8 mouse cellular contexts compared by ENCODE assay signal in genomic region chr10:4431746-4432122, GRCm38 (mm10). TPM values are rescaled to one million over a fixed set of nuclear protein-coding genes. Genes with fewer than 3 reads are reported as not detected.
A peak's percentile ranks its signal among the peaks of the same experiment; 100 is the strongest.
DNase-seq lines count a peak whose midpoint lies in the region; ATAC-seq and TF ChIP-seq lines count a peak whose summit lies in the region.

No protein-coding gene starts in this region.

- TF ChIP-seq CTCF in spleen, adult 2 months (IDR thresholded peaks at IDR 0.05; ENCODE audit: extremely low read depth, insufficient read depth, insufficient read length, insufficient replicate concordance) = no peak
- no peak for TF ChIP-seq CTCF in stomach, postnatal 0 days (IDR thresholded peaks at IDR 0.05; ENCODE audit: low read depth)

- H3K4me1 ChIP-seq in spleen, adult 2 months (ENCODE audit: control insufficient read depth, insufficient read depth, insufficient read length) = peaks cover 9% of the 10 kb centered on the region; the same call in 1 of the 2 replicates
- H3K4me1 ChIP-seq in limb, embryonic 14.5 days (ENCODE audit: control insufficient read depth, insufficient read depth, low read length) = peaks cover 10% of the 10 kb centered on the region
- no peaks in the 10 kb centered on the region for H3K4me1 ChIP-seq in stomach, postnatal 0 days (replicated peaks; ENCODE audit: control insufficient read depth, insufficient read depth)

- peak; percentile 18 for ATAC-seq in frontal cortex, adult (ENCODE audit: low TSS enrichment)
- ATAC-seq in limb, embryonic 14.5 days (ENCODE audit: low FRiP score, low read depth) = 0 out of 2 replicates have a peak, but pooled peaks have one; percentile 1
- no peak; the same call in 1 of the 2 replicates for ATAC-seq in stomach, postnatal 0 days (ENCODE audit: low FRiP score, low TSS enrichment)
- no peak for ATAC-seq in activated CD4-positive, CD25-positive, alpha-beta regulatory T cell, adult 4 months
- ATAC-seq in megakaryocyte-erythroid progenitor cell, adult 5-6 weeks (replicated peaks; ENCODE audit: low FRiP score, low TSS enrichment, poor library complexity, severe bottlenecking) = no peak

- H3K9me3 ChIP-seq in limb, embryonic 14.5 days (ENCODE audit: control insufficient read depth, low read length) = no peaks in the 10 kb centered on the region
- H3K9me3 ChIP-seq in stomach, postnatal 0 days (ENCODE audit: control insufficient read depth, low read length) = no peaks in the 10 kb centered on the region

- TF ChIP-seq POLR2A in spleen, adult 2 months (IDR thresholded peaks at IDR 0.05; ENCODE audit: low read depth, low read length) = no peak
- no peak for TF ChIP-seq POLR2A in limb, embryonic 14.5 days (IDR thresholded peaks at IDR 0.05; ENCODE audit: borderline replicate concordance, extremely low read depth, insufficient read depth, insufficient read length)

- H3K4me3 ChIP-seq in spleen, adult 2 months (ENCODE audit: extremely low read depth, insufficient read depth, insufficient read length) = peak overlapping the region; percentile 65
- H3K4me3 ChIP-seq in limb, embryonic 14.5 days (replicated peaks; ENCODE audit: low read length) = peak overlapping the region; percentile 63
- H3K4me3 ChIP-seq in stomach, postnatal 0 days (ENCODE audit: low read depth, low read length) = peak overlapping the region; percentile 69

- H3K9ac ChIP-seq in limb, embryonic 14.5 days (ENCODE audit: low read depth, low read length, severe bottlenecking) = peak overlapping the region; percentile 72
- H3K9ac ChIP-seq in stomach, postnatal 0 days (ENCODE audit: low read length) = peak overlapping the region; percentile 65

- TF ChIP-seq EP300 in stomach, postnatal 0 days (optimal IDR thresholded peaks at IDR 0.05) = no peak

- peak overlapping the region; percentile 71 for H3K27ac ChIP-seq in spleen, adult 2 months (ENCODE audit: insufficient read depth, low read length)
- 0 out of 2 replicates have a peak overlapping the region, but pooled peaks have one; percentile 43 for H3K27ac ChIP-seq in limb, embryonic 14.5 days (replicated peaks; ENCODE audit: low read depth, low read length)
- peak overlapping the region; percentile 70 for H3K27ac ChIP-seq in stomach, postnatal 0 days (replicated peaks)

- no peak for DNase-seq in frontal cortex, postnatal 14 days (ENCODE audit: low spot score in 2 of 2)
- DNase-seq in spleen, adult 2 months (ENCODE audit: low read depth in 1 of 2, low spot score in 2 of 2) = no peak
- no peak for DNase-seq in spleen, adult 12 weeks (ENCODE audit: low spot score)
- DNase-seq in limb, embryonic 14.5 days (ENCODE audit: low spot score) = no peak
- DNase-seq in stomach, postnatal 0 days (ENCODE audit: low spot score) = no peak

- WGBS in spleen, adult 2 months = 8% methylated on average over 5 of the region's 5 CpGs
- WGBS in limb, embryonic 14.5 days = 13% methylated on average over 5 of the region's 5 CpGs
- WGBS in stomach, postnatal 0 days = 8% methylated on average over 5 of the region's 5 CpGs

- peaks cover 3% of the 10 kb centered on the region for H3K36me3 ChIP-seq in spleen, adult 2 months (ENCODE audit: control insufficient read depth, insufficient read depth, low read length)
- H3K36me3 ChIP-seq in limb, embryonic 14.5 days (ENCODE audit: control insufficient read depth, insufficient read depth, low read length) = peaks cover 32% of the 10 kb centered on the region
- H3K36me3 ChIP-seq in stomach, postnatal 0 days (ENCODE audit: control insufficient read depth, insufficient read depth, low read length) = peaks cover 3% of the 10 kb centered on the region; the same call in 1 of the 2 replicates

- H3K4me2 ChIP-seq in limb, embryonic 14.5 days (replicated peaks; ENCODE audit: low read depth, low read length, severe bottlenecking) = peak overlapping the region; percentile 75
- peak overlapping the region; percentile 77 for H3K4me2 ChIP-seq in stomach, postnatal 0 days (replicated peaks; ENCODE audit: low read depth)

- no peaks in the 10 kb centered on the region for H3K27me3 ChIP-seq in spleen, adult 2 months (ENCODE audit: control insufficient read depth, insufficient read depth, low read length)
- no peaks in the 10 kb centered on the region for H3K27me3 ChIP-seq in limb, embryonic 14.5 days (ENCODE audit: control insufficient read depth, insufficient read depth, low read length)
- H3K27me3 ChIP-seq in stomach, postnatal 0 days (ENCODE audit: control insufficient read depth, insufficient read depth, low read length) = no peaks in the 10 kb centered on the region

RNA-seq across cellular contexts. Expression of gene Rmnd1, which starts 0.5 kb away (rescaled TPM):
- 19.0 and 20.4 TPM in 2 replicates for polyA plus RNA-seq in spleen, adult 2 months (2012; rRNA removed)
- 63.4 and 64.0 TPM in 2 replicates for polyA plus RNA-seq in limb, embryonic 14.5 days (2012; rRNA removed)
- 46.3 and 53.8 TPM in 2 replicates for polyA plus RNA-seq in limb, embryonic 14.5 days (2014; fragmentation: Nextera tagmentation; extraction: Ambion mirVana)
- 16.6 and 19.3 TPM in 2 replicates for polyA plus RNA-seq in stomach, postnatal 0 days (2015; fragmentation: Nextera tagmentation; extraction: Ambion mirVana)
- 10 to 100 TPM; 34.0 to 47.7 TPM for polyA plus RNA-seq in activated CD4-positive, CD25-positive, alpha-beta regulatory T cell, adult 4 months (2017; shearing (Covaris generic))
- 65.2 and 101 TPM in 2 replicates for total RNA-seq in megakaryocyte-erythroid progenitor cell, adult 5-6 weeks (2014; fragmentation: Nextera tagmentation)
- 40.5 and 66.1 TPM in 2 replicates for total RNA-seq in megakaryocyte-erythroid progenitor cell, adult 5-6 weeks (2017)

RNA-seq across cellular contexts. Expression of gene Armt1, which starts 0.5 kb away (rescaled TPM):
- polyA plus RNA-seq in spleen, adult 2 months (2012; rRNA removed) = 7.5 and 8.4 TPM in 2 replicates
- 21.9 and 22.0 TPM in 2 replicates for polyA plus RNA-seq in limb, embryonic 14.5 days (2012; rRNA removed)
- 17.3 and 18.1 TPM in 2 replicates for polyA plus RNA-seq in limb, embryonic 14.5 days (2014; fragmentation: Nextera tagmentation; extraction: Ambion mirVana)
- 7.5 and 8.1 TPM in 2 replicates for polyA plus RNA-seq in stomach, postnatal 0 days (2015; fragmentation: Nextera tagmentation; extraction: Ambion mirVana)
- polyA plus RNA-seq in activated CD4-positive, CD25-positive, alpha-beta regulatory T cell, adult 4 months (2017; shearing (Covaris generic)) = 10 to 100 TPM; 30.8 to 39.0 TPM
- total RNA-seq in megakaryocyte-erythroid progenitor cell, adult 5-6 weeks (2014; fragmentation: Nextera tagmentation) = 40.4 and 50.3 TPM in 2 replicates
- 28.8 and 44.3 TPM in 2 replicates for total RNA-seq in megakaryocyte-erythroid progenitor cell, adult 5-6 weeks (2017)

RNA-seq across cellular contexts. Expression of gene Zbtb2, which starts 43.8 kb away (rescaled TPM):
- 10.3 and 10.9 TPM in 2 replicates for polyA plus RNA-seq in spleen, adult 2 months (2012; rRNA removed)
- 12.5 and 14.0 TPM in 2 replicates for polyA plus RNA-seq in limb, embryonic 14.5 days (2012; rRNA removed)
- 13.7 and 15.4 TPM in 2 replicates for polyA plus RNA-seq in limb, embryonic 14.5 days (2014; fragmentation: Nextera tagmentation; extraction: Ambion mirVana)
- 5.3 and 5.8 TPM in 2 replicates for polyA plus RNA-seq in stomach, postnatal 0 days (2015; fragmentation: Nextera tagmentation; extraction: Ambion mirVana)
- polyA plus RNA-seq in activated CD4-positive, CD25-positive, alpha-beta regulatory T cell, adult 4 months (2017; shearing (Covaris generic)) = 10 to 100 TPM in 1 of 2 experiments, 1 to 10 TPM in 1; 9.9 to 11.3 TPM
- total RNA-seq in megakaryocyte-erythroid progenitor cell, adult 5-6 weeks (2014; fragmentation: Nextera tagmentation) = 7.4 and 7.5 TPM in 2 replicates
- 7.3 and 11.4 TPM in 2 replicates for total RNA-seq in megakaryocyte-erythroid progenitor cell, adult 5-6 weeks (2017)

RNA-seq across cellular contexts. Expression of gene Ccdc170, which starts 50.6 kb away (rescaled TPM):
- not detected in 2 replicates for polyA plus RNA-seq in spleen, adult 2 months (2012; rRNA removed)
- 0.11 and 0.15 TPM in 2 replicates for polyA plus RNA-seq in limb, embryonic 14.5 days (2012; rRNA removed)
- polyA plus RNA-seq in limb, embryonic 14.5 days (2014; fragmentation: Nextera tagmentation; extraction: Ambion mirVana) = not detected in 2 replicates
- polyA plus RNA-seq in stomach, postnatal 0 days (2015; fragmentation: Nextera tagmentation; extraction: Ambion mirVana) = 0.06 TPM in 1 of 2 replicates, not detected in the other
- polyA plus RNA-seq in activated CD4-positive, CD25-positive, alpha-beta regulatory T cell, adult 4 months (2017; shearing (Covaris generic)) = not detected
- not detected in 2 replicates for total RNA-seq in megakaryocyte-erythroid progenitor cell, adult 5-6 weeks (2014; fragmentation: Nextera tagmentation)
- total RNA-seq in megakaryocyte-erythroid progenitor cell, adult 5-6 weeks (2017) = not detected in 2 replicates

Comparison
In these comparisons a context has a peak if more than half of its experiments do, and no peak if none do; other contexts are left out.
1. ATAC-seq: peak in frontal cortex, adult (single experiment) and limb, embryonic 14.5 days (single experiment); none in stomach, postnatal 0 days (single experiment), activated CD4-positive, CD25-positive, alpha-beta regulatory T cell, adult 4 months (single experiment) and megakaryocyte-erythroid progenitor cell, adult 5-6 weeks (single experiment).
2. Peak in every context shown above with its lines, with median percentiles within 50 percentile points of each other: H3K27ac ChIP-seq and H3K4me3 ChIP-seq.